Mouse (Mus musculus): ENCODE measurements at regions not wholly inside any gene's neighbourhood (a gene's known extent, or its start where the extent isn't known, plus 50 kb on each side); places are given as distances from the start of the nearest gene placed in this dataset.

DNA sequence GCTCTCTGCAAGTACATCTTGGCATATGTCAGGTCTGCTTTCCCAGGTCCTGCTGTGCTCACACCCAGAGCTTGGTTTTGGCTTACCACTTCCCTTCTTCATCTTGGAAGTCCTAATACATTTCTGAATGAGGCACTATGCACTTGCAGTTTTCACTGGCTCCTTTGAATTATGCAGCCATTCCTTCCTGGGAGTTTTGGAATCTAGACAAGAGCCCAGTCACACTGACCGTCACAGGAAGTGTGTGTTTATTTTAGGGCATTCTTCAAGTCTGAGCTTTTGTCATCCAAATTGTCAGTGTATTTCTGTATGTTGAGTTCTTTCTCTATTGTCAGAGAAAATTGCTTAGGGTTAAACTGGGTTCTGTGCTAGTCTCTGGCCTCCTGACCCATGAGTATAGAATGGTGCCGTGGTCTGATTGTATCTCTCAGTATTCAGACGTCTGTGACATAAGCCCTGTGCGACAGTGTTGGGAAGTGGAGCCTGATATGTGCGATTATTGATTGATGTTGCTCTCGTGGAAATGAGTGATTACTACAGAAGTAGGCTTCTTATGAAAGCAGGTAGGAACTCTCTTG is 162.6 kb upstream of the Serpine2 start:
- H3K36me3 ChIP-seq (ENCODE audit: control insufficient read depth, insufficient read depth, low read length) = no peaks in the 10 kb centered on the region
- H3K27me3 ChIP-seq (ENCODE audit: control insufficient read depth, insufficient read depth, low read length) = no peaks in the 10 kb centered on the region
- no peaks in the 10 kb centered on the region for H3K4me1 ChIP-seq (ENCODE audit: control insufficient read depth, insufficient read depth, low read length)
- ATAC-seq (replicated peaks; ENCODE audit: insufficient number of reproducible peaks, low FRiP score, low TSS enrichment) = no peak
- H3K4me3 ChIP-seq (ENCODE audit: low read depth, low read length) = no peak overlapping the region
- H3K4me2 ChIP-seq = no peak overlapping the region
- no peaks in the 10 kb centered on the region for H3K9me3 ChIP-seq (replicated peaks; ENCODE audit: control insufficient read depth, low read length)
- no peak overlapping the region for H3K9ac ChIP-seq (ENCODE audit: low read depth, low read length)
- no peak overlapping the region for H3K27ac ChIP-seq (ENCODE audit: low read depth, low read length)
- WGBS (ENCODE audit: insufficient replicate concordance) = 50% methylated on average over 6 of the region's 6 CpGs

DNA sequence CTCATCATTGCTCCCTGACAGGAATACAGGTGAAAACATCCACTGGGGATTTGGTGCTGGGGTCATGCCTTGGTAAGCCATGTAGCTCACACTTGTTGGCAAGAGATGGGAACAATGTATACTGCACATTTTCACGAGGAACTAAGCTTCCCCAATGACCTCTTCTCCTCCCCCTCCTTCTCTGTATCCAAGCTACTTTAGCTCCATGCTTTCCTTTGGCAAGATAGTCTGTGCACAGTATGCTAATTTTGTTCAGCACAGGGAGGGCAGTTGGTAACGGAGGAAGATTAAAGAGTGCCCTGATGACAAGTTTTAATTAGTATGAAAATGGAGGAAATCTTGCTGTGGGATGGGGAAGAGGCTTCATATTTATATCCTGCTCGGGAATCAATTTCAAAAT is 160.9 kb upstream of the Serpine2 start:
- H3K27me3 ChIP-seq (ENCODE audit: control insufficient read depth, insufficient read depth, low read length) = no peaks in the 10 kb centered on the region
- H3K27ac ChIP-seq (ENCODE audit: low read depth, low read length) = no peak overlapping the region
- H3K4me2 ChIP-seq = no peak overlapping the region
- H3K9me3 ChIP-seq (replicated peaks; ENCODE audit: control insufficient read depth, low read length) = no peaks in the 10 kb centered on the region
- 67% methylated on average over 3 of the region's 3 CpGs for WGBS (ENCODE audit: insufficient replicate concordance)
- H3K36me3 ChIP-seq (ENCODE audit: control insufficient read depth, insufficient read depth, low read length) = no peaks in the 10 kb centered on the region
- no peak overlapping the region for H3K9ac ChIP-seq (ENCODE audit: low read depth, low read length)
- no peaks in the 10 kb centered on the region for H3K4me1 ChIP-seq (ENCODE audit: control insufficient read depth, insufficient read depth, low read length)
- ATAC-seq (replicated peaks; ENCODE audit: insufficient number of reproducible peaks, low FRiP score, low TSS enrichment) = no peak
- no peak overlapping the region for H3K4me3 ChIP-seq (ENCODE audit: low read depth, low read length)

- H3K9me3 ChIP-seq (replicated peaks; ENCODE audit: control insufficient read depth, low read length) = no peaks in the 10 kb centered on the region
- H3K27ac ChIP-seq (ENCODE audit: low read depth, low read length) = no peak overlapping the region
- no peaks in the 10 kb centered on the region for H3K36me3 ChIP-seq (ENCODE audit: control insufficient read depth, insufficient read depth, low read length)
- 68% methylated on average over 11 of the region's 11 CpGs for WGBS (ENCODE audit: insufficient replicate concordance)
- ATAC-seq (replicated peaks; ENCODE audit: insufficient number of reproducible peaks, low FRiP score, low TSS enrichment) = no peak
- H3K4me3 ChIP-seq (ENCODE audit: low read depth, low read length) = no peak overlapping the region
- H3K4me1 ChIP-seq (ENCODE audit: control insufficient read depth, insufficient read depth, low read length) = no peaks in the 10 kb centered on the region
- no peak overlapping the region for H3K9ac ChIP-seq (ENCODE audit: low read depth, low read length)
- no peak overlapping the region for H3K4me2 ChIP-seq
- H3K27me3 ChIP-seq (ENCODE audit: control insufficient read depth, insufficient read depth, low read length) = no peaks in the 10 kb centered on the region
These were observed 157.5 kb upstream of the Serpine2 start for GRCm38 (mm10) chr1:80018391-80019065.

- H3K27me3 ChIP-seq (ENCODE audit: control insufficient read depth, insufficient read depth, low read length) = no peaks in the 10 kb centered on the region
- no peak for ATAC-seq (replicated peaks; ENCODE audit: insufficient number of reproducible peaks, low FRiP score, low TSS enrichment)
- WGBS (ENCODE audit: insufficient replicate concordance) = 84% methylated on average over 5 of the region's 5 CpGs
- no peak overlapping the region for H3K9ac ChIP-seq (ENCODE audit: low read depth, low read length)
- no peaks in the 10 kb centered on the region for H3K36me3 ChIP-seq (ENCODE audit: control insufficient read depth, insufficient read depth, low read length)
- no peaks in the 10 kb centered on the region for H3K9me3 ChIP-seq (replicated peaks; ENCODE audit: control insufficient read depth, low read length)
- no peak overlapping the region for H3K27ac ChIP-seq (ENCODE audit: low read depth, low read length)
- no peak overlapping the region for H3K4me2 ChIP-seq
- no peaks in the 10 kb centered on the region for H3K4me1 ChIP-seq (ENCODE audit: control insufficient read depth, insufficient read depth, low read length)
- no peak overlapping the region for H3K4me3 ChIP-seq (ENCODE audit: low read depth, low read length)
These were observed 154.5 kb upstream of the Serpine2 start for GRCm38 (mm10) chr1:80015474-80015873.

DNA sequence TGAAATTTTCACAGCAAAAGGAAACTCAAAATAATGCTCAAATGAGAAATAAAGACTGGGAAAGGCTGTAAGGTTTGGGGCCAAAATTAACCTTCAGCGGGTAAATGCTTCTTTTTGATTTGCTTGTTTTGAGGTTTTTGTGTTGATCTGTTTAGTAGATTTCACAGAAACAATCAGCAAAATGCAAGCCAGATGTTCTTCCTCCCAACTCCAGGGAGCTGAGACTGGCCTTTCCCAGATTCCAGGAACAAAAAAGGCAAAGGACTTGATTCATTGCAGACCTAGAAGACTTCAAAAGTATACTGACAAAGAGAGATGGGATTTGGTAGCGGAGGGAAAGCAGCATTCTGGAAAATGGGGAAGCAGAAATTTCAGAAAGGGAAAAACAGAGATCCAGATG is 153.6 kb upstream of the Serpine2 start:
- Histone ChIP-seq H3K9ac (ENCODE audit: low read depth, low read length) (no peak overlapping the region), H3K9me3 (replicated peaks; ENCODE audit: control insufficient read depth, low read length) (no peaks in the 10 kb centered on the region), H3K4me2 (no peak overlapping the region), H3K36me3 (ENCODE audit: control insufficient read depth, insufficient read depth, low read length) (no peaks in the 10 kb centered on the region), H3K4me3 (ENCODE audit: low read depth, low read length) (no peak overlapping the region), H3K27ac (ENCODE audit: low read depth, low read length) (no peak overlapping the region), H3K4me1 (ENCODE audit: control insufficient read depth, insufficient read depth, low read length) (no peaks in the 10 kb centered on the region), H3K27me3 (ENCODE audit: control insufficient read depth, insufficient read depth, low read length) (no peaks in the 10 kb centered on the region)
- no peak for ATAC-seq (replicated peaks; ENCODE audit: insufficient number of reproducible peaks, low FRiP score, low TSS enrichment)
- 89% methylated on average over 2 of the region's 2 CpGs for WGBS (ENCODE audit: insufficient replicate concordance)

- Histone ChIP-seq H3K9ac (ENCODE audit: low read depth, low read length) (no peak overlapping the region), H3K4me3 (ENCODE audit: low read depth, low read length) (no peak overlapping the region), H3K27me3 (ENCODE audit: control insufficient read depth, insufficient read depth, low read length) (no peaks in the 10 kb centered on the region), H3K9me3 (replicated peaks; ENCODE audit: control insufficient read depth, low read length) (no peaks in the 10 kb centered on the region), H3K27ac (ENCODE audit: low read depth, low read length) (no peak overlapping the region), H3K4me2 (no peak overlapping the region), H3K4me1 (ENCODE audit: control insufficient read depth, insufficient read depth, low read length) (no peaks in the 10 kb centered on the region), H3K36me3 (ENCODE audit: control insufficient read depth, insufficient read depth, low read length) (no peaks in the 10 kb centered on the region)
- WGBS (ENCODE audit: insufficient replicate concordance) = 37% methylated on average over 4 of the region's 4 CpGs
- ATAC-seq (replicated peaks; ENCODE audit: insufficient number of reproducible peaks, low FRiP score, low TSS enrichment) = no peak
These were observed 149.7 kb upstream of the Serpine2 start for GRCm38 (mm10) chr1:80010724-80011123.

DNA sequence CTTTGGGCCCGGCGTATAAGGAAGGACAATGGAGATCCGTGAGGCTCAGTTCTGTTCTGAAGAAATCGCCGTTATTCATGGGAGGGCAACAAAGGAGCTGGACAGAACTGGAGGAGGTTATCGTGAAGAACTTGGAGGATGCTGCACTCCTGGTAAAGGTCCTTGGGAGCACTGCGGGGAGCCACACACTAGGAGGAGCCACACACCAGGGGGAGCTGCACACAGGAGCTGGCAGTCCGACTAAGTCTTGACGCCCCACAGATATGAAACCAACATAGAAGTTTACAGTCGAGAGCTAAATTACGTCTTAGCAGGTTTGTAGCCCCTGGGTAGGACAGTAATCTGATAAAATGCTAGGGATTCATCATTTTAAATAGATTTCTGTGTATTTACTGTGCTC is 138.1 kb upstream of the Serpine2 start:
- ATAC-seq (replicated peaks; ENCODE audit: insufficient number of reproducible peaks, low FRiP score, low TSS enrichment) = no peak
- peaks cover 5% of the 10 kb centered on the region for H3K4me1 ChIP-seq (ENCODE audit: control insufficient read depth, insufficient read depth, low read length)
- no peak overlapping the region for H3K9ac ChIP-seq (ENCODE audit: low read depth, low read length)
- H3K4me3 ChIP-seq (ENCODE audit: low read depth, low read length) = no peak overlapping the region
- no peaks in the 10 kb centered on the region for H3K9me3 ChIP-seq (replicated peaks; ENCODE audit: control insufficient read depth, low read length)
- H3K36me3 ChIP-seq (ENCODE audit: control insufficient read depth, insufficient read depth, low read length) = no peaks in the 10 kb centered on the region
- 66% methylated on average over 11 of the region's 11 CpGs for WGBS (ENCODE audit: insufficient replicate concordance)
- no peak overlapping the region for H3K27ac ChIP-seq (ENCODE audit: low read depth, low read length)
- H3K27me3 ChIP-seq (ENCODE audit: control insufficient read depth, insufficient read depth, low read length) = no peaks in the 10 kb centered on the region
- no peak overlapping the region for H3K4me2 ChIP-seq

- Histone ChIP-seq H3K36me3 (ENCODE audit: control insufficient read depth, insufficient read depth, low read length) (no peaks in the 10 kb centered on the region), H3K4me2 (no peak overlapping the region), H3K27me3 (ENCODE audit: control insufficient read depth, insufficient read depth, low read length) (no peaks in the 10 kb centered on the region), H3K9ac (ENCODE audit: low read depth, low read length) (no peak overlapping the region), H3K9me3 (replicated peaks; ENCODE audit: control insufficient read depth, low read length) (no peaks in the 10 kb centered on the region), H3K4me3 (ENCODE audit: low read depth, low read length) (no peak overlapping the region), H3K27ac (ENCODE audit: low read depth, low read length) (no peak overlapping the region), H3K4me1 (ENCODE audit: control insufficient read depth, insufficient read depth, low read length) (peaks cover 5% of the 10 kb centered on the region)
- no peak for ATAC-seq (replicated peaks; ENCODE audit: insufficient number of reproducible peaks, low FRiP score, low TSS enrichment)
- WGBS (ENCODE audit: insufficient replicate concordance) = 88% methylated on average over 10 of the region's 10 CpGs
These were observed 136.9 kb upstream of the Serpine2 start for GRCm38 (mm10) chr1:79997911-79998310.

GRCm38 (mm10) chr1:79997456-79997855 is 136.5 kb upstream of the Serpine2 start:
- no peaks in the 10 kb centered on the region for H3K36me3 ChIP-seq (ENCODE audit: control insufficient read depth, insufficient read depth, low read length)
- no peak overlapping the region for H3K4me3 ChIP-seq (ENCODE audit: low read depth, low read length)
- H3K9me3 ChIP-seq (replicated peaks; ENCODE audit: control insufficient read depth, low read length) = no peaks in the 10 kb centered on the region
- H3K27ac ChIP-seq (ENCODE audit: low read depth, low read length) = no peak overlapping the region
- peaks cover 5% of the 10 kb centered on the region for H3K4me1 ChIP-seq (ENCODE audit: control insufficient read depth, insufficient read depth, low read length)
- no peaks in the 10 kb centered on the region for H3K27me3 ChIP-seq (ENCODE audit: control insufficient read depth, insufficient read depth, low read length)
- ATAC-seq (replicated peaks; ENCODE audit: insufficient number of reproducible peaks, low FRiP score, low TSS enrichment) = no peak
- 86% methylated on average over 6 of the region's 6 CpGs for WGBS (ENCODE audit: insufficient replicate concordance)
- H3K9ac ChIP-seq (ENCODE audit: low read depth, low read length) = no peak overlapping the region
- H3K4me2 ChIP-seq = no peak overlapping the region
